Mouse (Mus musculus) bone marrow, adult 2 months (tissue): ENCODE data around the gene Clec3b.

Experiments used
- CTCF ChIP-seq: fragments of 200-500 bp; IDR thresholded peaks from 2 replicates; pipeline ENCODE4 v1.5.1; 2011; ENCODE audit warnings: low read length, control low read depth; ENCODE audit not compliant: control insufficient read depth, insufficient read depth
- POLR2A ChIP-seq: fragments of 200-500 bp; IDR thresholded peaks from 2 replicates; pipeline ENCODE4 v1.6.1; 2011; ENCODE audit warnings: low read depth, mild to moderate bottlenecking, control low read depth, low read length, borderline replicate concordance; ENCODE audit not compliant: control insufficient read depth

- no peak for TF ChIP-seq CTCF
- no peak for TF ChIP-seq POLR2A
These were observed 27.7 kb upstream of the Clec3b start for GRCm38 (mm10) chr9:123123017-123123416.
